Mouse (Mus musculus): ENCODE data around the gene Taar8c.
A peak's percentile ranks its signal among the peaks of the same experiment; 100 is the strongest.
"Not testable (repeated sequence)": the region's sequence is repeated elsewhere in the genome, so short reads cannot be mapped to it uniquely, and the experiment has no call there.

Gene Taar8c

DNA sequence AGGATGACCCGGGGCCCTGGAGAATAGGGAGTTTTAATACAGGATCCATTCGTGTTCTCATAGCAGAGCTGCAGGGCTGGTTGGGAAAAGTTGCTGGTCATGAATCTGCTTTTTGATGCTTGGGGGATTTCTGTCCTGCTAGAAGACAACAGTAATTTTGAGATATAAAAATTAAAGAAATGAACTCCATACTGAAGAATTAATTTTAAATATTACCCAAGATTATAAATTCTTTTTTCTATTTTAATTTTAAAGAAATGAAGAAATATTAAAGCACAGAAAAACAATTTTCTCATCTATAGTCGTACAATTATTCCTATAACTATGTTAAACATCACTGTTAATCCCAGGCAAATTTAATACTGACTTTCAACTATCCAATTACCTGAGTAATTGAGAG lies at the start of gene Taar8c:
Gene Taar8c (minus strand): TSS at position 101 of the 400 bp plus-strand sequence.
- DNase-seq (ENCODE audit: low spot score in 2 of 2) = not testable (repeated sequence)

DNA sequence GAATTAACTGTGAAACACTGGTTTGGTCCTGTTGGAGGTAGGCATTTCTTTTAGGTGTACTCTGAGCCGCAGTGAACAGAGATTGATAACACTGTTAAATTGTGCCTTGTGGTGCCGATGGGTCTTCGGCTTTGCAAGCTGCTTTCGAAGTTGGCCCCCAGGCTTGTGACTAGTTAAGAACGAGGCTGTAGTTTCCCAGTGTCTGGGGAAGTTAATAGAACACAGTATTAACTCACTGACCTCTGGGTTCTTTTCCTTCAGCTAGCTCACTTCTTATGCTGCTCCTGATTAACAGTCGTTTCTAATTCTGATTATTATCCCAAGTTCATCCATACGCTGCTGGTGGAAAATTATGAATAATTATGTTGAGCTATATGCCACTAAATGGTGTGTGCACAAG lies 48.4 kb upstream of the Taar8c start:
- DNase-seq (ENCODE audit: low spot score in 2 of 2) = no peak

DNA sequence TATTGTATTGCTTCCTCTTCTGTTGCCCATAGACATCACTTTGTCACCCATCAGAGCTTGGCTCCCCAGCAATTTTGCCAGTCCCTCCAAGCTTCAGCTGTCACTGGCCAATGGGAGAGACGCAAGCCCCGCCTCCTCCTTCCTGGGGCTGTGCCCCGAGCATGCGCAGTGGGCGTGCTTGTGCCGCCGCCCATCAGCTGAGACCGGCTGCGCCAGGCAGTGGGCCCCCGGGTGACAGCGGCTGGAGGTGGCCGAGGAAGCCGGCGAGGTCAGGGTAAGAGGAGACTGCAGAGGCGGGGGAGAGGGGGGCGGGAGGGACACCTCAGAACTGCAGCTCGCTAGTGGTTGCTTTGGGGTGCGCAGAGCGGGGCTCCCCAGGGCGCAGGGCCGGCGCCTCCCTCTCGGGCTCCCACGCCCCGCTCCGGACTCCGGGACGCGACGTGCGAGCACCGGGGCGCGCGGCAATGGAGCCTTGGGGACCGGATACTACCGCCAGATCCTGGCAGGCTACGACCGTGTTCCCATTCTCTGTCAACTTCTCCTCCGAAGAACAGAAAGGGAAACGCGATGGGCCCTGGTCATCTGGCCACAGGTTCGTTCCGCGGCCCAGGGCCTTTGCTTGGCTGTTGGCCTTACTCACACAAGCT lies 47.5 kb upstream of the Taar8c start, which contains the start of gene Stx7:
Gene Stx7 (plus strand): TSS at position 168 of the 647 bp plus-strand sequence.
- peak; percentile 94 to 96 for DNase-seq (ENCODE audit: low spot score in 2 of 2)

DNA sequence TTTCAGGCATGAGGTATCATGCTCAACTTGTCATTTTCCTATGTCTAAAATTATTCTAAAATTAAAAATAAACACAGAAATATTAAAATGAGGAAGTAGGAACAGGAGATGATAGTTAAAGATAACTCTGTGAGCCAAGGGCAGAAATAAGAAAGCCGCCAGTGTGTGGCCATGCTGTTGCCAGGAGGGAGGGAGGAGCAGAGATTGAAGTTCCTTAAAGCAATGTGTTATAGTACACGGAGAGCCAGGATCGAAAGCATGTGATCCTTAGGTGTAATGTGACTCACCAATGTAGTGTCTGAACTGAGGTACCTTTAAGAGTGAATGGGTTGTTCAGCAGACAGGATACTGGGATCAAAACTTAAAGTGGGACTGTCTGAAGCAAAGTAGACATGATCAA lies 41.0 kb upstream of the Taar8c start:
- no peak for DNase-seq (ENCODE audit: low spot score in 2 of 2)

DNA sequence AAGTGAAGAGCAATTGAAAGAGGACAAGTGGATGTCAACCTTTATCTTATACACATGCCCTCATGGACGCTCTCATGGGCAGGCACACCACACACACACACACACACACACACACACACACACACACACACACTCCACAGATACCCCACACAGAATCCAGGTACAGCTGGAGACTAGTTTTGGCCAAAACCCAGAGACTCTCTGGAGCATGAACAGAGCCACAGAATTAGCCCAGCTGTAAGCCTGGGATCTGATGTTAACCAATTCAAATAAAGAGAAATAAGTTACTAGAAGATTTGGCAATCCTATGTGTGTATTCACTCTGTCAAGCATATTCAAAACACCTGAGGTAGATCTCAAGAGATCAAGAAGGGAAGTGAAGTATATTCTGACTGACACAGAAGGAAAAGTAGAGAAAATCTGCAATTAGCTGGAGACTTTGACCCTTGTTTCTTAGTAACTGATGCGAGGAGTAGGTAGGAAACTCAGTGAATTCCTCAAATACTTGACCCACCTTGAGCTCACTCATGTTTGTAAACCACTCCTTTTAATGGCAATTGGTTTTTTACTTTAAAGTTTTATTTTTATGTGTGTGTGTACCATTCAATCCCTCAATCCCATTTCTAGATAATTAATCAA lies 37.0 kb upstream of the Taar8c start:
- DNase-seq (ENCODE audit: low spot score in 2 of 2) = no peak

DNA sequence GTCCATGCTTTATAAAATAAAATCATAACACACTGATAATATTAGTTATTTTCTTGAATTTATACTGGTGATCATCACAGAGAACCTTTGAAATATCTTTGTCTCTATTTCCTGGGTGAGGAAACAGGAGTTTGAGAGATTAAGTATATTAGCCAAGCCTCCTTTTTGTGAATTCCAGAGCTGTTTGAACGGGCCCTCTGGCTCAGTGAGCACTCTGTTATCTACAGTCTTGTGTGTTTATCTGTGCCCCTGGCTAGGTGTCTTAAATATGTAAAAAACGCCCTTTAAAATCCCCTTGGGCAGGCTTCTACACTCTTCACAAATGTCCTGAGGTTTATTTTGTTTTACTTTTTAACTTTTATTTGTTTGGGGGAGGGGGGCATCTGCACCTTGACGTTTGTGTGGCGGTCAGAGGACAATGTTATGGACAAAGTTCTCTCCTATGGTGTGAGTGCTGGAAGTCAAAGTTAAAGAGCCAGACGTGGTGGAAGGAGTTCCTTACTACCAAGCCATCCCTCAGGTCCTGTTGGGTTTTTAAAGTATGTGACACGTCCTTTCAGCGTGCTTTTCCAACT lies 32.4 kb upstream of the Taar8c start:
- DNase-seq (ENCODE audit: low spot score in 2 of 2) = no peak

DNA sequence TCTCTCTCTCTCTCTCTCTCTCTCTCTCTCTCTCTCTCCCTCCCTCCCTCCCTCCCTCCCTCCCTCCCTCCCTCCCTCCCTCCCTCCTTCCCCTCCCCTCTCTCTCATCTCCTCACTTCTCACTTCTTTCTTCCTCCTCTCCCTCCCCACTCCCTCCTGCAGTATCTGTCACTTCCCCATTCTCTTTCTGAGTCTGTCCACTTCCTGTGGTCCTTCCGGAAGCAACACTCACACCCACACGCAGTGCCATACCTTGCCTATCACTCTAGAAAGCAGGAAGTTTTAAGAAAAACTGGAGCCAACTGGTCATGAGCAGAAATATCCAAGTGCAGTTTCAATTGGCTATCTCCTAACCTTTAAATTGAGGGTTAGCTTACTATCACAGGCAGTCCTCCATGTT lies 31.4 kb upstream of the Taar8c start:
- no peak for DNase-seq (ENCODE audit: low spot score in 2 of 2)

DNA sequence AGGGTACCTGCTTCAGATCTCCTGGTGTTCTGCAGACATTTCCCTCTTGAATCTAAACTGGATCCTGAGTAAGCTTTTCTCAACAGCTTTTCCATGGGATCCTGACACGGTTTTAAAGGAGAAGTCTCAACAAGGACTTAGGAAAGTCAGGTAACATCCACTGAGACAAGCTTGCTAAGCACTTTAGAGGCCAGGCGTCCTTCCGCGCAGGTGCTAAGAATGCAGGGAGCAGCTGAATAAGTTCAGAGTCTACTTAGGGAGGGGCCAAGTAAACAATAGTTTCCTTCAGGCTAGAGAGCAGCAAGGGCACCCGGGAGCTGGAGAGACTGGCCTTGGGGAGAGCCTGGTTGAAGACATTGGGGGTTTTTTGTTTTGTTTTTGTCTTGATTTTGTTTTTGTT lies 30.6 kb upstream of the Taar8c start:
- DNase-seq (ENCODE audit: low spot score in 2 of 2) = no peak

DNA sequence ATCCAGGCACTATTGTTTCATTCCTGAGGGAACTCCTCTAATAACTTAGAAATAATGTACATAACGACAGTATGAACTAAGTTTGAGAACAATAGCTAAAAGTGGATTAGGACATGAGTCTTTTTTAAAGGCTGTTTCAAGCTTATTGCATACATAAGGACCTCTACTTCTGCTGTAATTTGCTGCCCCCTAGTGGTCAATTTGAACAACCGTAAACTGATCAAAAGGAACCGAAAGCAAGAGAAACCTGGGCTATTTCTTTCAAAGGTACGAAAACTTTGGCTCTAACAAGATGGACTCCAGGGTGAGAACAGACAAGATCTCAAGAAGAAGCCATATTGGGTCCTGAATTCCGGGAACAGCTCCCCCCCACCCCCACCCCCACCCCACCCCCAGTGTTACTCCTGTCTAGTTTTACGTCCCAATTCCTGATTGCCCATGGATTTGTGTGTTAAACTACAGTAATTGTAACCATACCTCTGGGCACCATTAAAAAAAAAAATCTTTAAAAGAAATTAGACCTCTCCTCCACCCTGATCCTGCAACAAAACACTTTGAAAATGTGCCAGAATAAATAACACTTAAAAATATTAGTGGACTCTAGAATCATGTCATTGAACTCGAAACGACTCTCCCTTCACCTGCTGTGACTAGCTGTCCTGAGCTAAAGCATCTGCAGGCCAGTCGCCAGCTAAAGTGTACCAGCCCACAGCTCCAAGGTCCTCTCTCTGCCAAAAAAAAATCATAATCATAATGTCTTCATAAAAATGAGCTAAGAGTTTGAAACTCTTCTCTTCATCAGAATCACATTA lies 29.9 kb upstream of the Taar8c start:
- DNase-seq (ENCODE audit: low spot score in 2 of 2) = peak; percentile 53 to 67

DNA sequence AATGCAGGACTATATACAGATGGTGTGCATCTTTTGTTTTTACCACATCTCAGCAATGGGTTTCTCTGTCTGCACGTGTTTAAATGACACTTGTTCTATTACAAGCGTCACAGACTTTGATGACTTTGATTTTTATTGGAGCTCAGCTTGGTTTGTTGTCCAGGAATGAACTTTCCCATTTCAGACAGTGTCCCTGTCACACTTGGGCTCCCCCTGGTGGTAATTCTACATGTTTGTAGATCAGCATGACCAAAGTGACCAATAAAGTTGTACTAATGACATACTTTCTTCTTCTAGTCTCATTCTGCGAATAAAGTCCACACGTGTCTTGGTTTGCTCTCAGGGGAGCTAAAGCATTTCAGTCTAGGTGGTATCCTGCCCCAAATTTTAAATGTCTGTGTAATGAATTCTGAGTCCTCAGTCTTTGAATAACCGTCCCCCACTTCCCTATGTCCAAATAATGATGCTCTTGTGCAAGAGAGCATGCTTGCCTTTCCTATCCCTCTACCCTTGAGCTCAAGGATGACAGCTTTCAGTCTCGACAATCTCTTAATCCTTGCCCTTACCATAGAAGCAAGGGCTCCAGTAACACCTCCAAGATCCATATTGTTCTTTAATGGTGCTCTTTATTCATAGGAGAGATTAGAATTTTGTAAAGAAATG lies 9.5 kb upstream of the Taar8c start:
- peak in 1 of 2 experiments; percentile 14 for DNase-seq (ENCODE audit: low spot score in 2 of 2)

DNA sequence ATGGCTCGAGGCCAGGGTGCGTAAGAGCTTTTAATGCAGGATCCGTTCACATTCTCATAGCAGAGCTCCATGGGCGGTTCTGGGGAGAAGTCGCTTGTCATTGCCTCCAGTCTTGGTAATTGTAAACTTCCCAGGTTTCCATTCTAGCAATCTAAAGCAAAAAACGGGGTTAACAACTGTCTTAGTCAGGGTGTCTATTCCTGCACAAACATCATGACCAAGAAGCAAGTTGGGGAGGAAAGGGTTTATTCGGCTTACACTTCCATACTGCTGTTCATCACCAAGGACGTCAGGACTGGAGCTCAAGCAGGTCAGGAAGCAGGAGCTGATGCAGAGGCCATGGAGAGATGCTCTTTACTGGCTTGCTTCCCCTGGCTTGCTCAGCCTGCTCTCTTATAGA lies 7.7 kb upstream of the Taar8c start, which contains the start of gene Taar9:
Gene Taar9 (minus strand): TSS at position 101 of the 400 bp plus-strand sequence.
- not testable (repeated sequence) for DNase-seq (ENCODE audit: low spot score in 2 of 2)

DNA sequence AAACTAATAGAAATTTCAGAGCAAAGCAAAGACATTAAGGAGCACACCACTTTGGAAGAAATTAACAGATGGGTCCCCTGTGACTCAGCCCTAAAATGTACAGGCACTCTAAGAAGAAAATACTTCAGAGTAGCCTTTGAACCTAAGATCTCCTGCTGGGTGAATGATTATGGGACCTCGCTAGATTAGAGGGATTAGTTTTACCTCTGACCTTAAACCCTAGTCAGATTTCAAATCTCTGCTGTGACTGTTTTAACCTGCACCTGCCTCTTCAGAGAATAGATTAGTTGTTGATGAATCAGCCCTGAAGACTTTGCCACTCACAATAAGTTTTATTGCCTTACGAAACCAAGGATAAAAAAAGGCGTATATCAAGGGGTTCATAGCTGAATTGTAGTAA lies 6.5 kb upstream of the Taar8c start:
- no peak for DNase-seq (ENCODE audit: low spot score in 2 of 2)

DNA sequence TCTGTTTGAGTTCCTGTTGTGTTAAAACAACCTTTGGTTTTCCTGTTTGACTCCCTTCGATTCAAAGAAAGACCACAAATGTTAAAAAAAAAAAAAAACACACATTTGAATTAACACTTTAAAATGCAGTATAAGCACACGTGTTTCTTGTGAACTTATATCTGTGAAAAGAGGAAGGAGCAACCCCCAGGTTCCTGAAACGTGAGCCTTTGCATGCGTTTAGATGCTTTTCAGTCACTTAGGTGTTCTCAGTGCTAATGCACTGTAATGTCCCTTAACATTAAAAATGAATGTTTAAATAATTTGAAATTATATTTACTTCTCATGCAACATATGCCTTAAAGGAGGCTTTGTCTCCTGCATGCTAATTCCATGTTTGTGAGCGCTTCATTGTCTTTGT lies 6.0 kb upstream of the Taar8c start:
- no peak for DNase-seq (ENCODE audit: low spot score in 2 of 2)

DNA sequence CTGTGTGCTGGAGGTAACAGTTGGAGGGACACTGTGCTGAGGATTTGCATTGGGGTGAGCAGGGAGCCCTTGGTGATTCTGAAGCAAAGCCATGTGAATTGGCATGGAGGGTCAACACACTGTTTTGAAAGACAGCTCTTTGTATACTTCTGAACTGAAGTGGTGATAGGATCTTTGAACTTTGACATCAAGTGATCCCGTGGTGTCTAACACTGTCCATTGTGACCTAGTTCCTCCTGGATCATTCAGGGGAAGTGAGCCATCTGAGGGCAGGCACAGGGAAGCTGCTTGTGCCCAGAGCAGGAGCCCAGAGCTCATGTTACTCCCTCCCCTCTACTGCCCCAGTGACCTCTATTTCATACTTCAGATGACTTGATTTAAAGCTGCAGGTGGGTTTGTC lies 1.6 kb upstream of the Taar8c start:
- DNase-seq (ENCODE audit: low spot score in 2 of 2) = not testable (repeated sequence)

DNA sequence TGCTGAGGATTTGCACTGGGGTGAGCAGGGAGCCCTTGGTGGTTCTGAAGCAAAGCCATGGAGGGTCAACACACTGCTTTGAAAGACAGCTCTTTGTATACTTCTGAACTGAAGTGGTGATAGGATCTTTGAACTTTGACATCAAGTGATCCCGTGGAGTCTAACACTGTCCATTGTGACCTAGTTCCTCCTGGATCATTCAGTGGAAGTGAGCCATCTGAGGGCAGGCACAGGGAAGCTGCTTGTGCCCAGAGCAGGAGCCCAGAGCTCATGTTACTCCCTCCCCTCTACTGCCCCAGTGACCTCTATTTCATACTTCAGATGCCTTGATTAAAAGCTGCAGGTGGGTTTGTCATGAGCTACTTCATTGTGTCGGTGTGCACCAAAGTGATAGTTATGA lies 4.7 kb downstream of the Taar8c start:
- not testable (repeated sequence) for DNase-seq (ENCODE audit: low spot score in 2 of 2)

DNA sequence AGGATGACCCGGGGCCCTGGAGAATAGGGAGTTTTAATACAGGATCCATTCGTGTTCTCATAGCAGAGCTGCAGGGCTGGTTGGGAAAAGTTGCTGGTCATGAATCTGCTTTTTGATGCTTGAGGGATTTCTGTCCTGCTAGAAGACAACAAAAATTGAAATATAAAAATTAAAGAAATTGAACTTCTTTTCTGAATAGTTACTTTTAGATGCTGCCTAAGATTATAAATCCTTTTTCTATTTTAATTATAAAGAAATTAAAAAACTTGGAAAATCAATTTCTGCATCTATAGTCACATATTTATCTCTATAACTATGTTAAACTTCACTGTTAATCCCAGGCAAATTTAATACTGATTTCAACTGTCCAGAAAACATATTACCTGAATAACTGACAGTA lies 9.5 kb downstream of the Taar8c start, which contains the start of gene Taar8b:
Gene Taar8b (minus strand): TSS at position 101 of the 400 bp plus-strand sequence.
- DNase-seq (ENCODE audit: low spot score in 2 of 2) = no peak

DNA sequence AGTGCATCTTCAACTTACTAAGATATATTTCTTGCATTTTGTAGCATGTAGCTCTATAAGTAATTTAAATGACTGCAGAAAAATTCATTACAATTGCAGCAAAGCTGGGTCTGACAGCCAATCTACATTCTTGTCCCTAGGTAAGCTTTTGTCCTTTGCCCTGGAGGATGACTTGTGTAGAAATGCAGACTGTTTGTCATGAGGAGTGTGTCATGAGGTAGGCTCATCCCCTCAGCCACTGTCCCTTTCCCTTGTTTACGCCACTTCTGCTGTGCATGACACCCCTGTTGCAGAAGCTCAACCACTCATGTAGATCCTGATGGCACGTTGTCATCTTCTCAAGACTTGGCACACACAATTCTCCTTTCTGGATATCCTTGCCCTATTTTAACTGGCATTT lies 14.5 kb downstream of the Taar8c start:
- no peak for DNase-seq (ENCODE audit: low spot score in 2 of 2)

DNA sequence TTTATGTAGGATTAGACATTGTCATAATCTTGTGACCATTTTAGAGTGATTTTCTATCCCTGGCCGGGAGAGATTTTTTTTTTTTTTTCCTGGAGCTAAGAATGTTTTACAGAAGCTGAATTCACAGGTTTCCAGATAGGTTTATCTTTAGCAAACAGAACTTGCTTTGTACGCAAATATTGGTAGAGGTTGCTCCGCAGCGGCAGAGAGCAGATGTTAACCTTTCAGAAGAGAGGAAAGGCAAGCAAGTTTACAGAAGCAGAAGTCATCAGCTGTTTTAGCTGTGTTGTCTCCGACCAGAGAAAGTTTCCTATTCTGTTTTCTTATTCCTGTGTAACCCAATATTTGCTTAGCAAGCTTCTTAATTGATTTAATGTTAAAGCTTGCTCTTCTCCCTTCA lies 15.2 kb downstream of the Taar8c start:
- DNase-seq (ENCODE audit: low spot score in 2 of 2) = no peak

DNA sequence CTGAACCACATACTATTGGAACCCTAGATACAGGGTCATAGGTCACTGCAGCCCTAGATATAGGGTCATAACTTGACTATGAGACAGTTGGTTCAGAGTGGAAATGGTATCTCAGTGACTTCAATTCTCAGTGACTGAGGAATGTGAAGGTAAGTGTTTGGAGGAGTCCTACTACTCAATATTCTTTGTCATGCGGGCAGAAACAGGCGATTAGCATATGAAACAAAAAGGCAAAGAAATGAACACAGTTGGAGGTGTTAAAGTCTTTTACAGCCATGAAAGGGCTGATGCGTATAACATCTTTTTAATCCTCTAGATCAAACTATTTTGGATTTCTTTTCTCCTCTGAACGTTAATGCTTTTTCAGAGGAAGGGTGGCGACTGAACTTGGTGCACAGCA lies 15.8 kb downstream of the Taar8c start:
- no peak for DNase-seq (ENCODE audit: low spot score in 2 of 2)

DNA sequence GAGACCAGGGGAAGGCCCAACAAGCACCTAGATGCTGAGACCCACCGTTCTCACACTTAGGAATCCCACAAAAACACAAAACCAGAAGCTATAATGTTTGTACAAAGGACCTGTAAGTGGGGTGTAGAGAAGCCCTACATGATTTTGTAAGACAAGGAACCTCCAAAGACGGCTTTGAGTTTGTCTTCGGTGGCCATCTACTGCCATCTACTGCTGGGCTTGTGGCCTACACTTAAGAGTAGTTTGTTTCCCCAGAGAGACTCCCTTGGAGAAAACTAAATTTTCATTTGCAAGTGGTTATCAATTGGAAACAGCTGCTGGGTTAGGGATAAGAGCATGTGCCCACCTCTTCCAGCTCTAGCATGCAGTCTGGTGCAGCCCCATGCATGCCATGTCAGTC lies 21.5 kb downstream of the Taar8c start:
- DNase-seq (ENCODE audit: low spot score in 2 of 2) = peak in 1 of 2 experiments; percentile 12

DNA sequence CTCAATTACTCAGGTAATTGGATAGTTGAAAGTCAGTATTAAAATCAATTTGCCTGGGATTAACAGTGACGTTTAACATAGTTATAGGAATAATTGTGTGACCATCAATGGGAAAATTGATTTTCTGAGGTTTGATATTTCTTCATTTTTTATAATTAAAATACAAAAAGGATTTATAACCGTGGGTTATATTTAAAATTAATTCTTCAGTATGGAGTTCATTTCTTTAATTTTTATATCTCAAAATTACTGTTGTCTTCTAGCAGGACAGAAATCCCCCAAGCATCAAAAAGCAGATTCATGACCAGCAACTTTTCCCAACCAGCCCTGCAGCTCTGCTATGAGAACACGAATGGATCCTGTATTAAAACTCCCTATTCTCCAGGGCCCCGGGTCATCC lies 25.5 kb downstream of the Taar8c start, which contains the start of gene Taar8a:
Gene Taar8a (plus strand): TSS at position 301 of the 400 bp plus-strand sequence.
- not testable (repeated sequence) for DNase-seq (ENCODE audit: low spot score in 2 of 2)

Measured in heart, adult 9 months (tissue).